Mouse (Mus musculus): Measurements from ENCODE around the gene Kcnk6. TPM values are rescaled to one million over a fixed set of nuclear protein-coding genes. Genes with fewer than 3 reads are reported as not detected.

Gene Kcnk6
- polyA plus RNA-seq (2017; shearing (Covaris generic)) = 1.0 TPM

GRCm38 (mm10) chr7:29232247-29233013 lies at the start of gene Kcnk6:
TSS of gene Kcnk6 (minus strand) at chr7:29232515.

GRCm38 (mm10) chr7:29281201-29282073 lies 49.1 kb upstream of the Kcnk6 start, which contains the start of gene Spint2:
TSS of gene Spint2 (minus strand) at chr7:29281912.

GRCm38 (mm10) chr7:29248261-29248841 lies 16.0 kb upstream of the Kcnk6 start, which contains the start of gene 2200002D01Rik:
TSS of gene 2200002D01Rik (minus strand) at chr7:29248466.

GRCm38 (mm10) chr7:29238019-29238967 lies 6.0 kb upstream of the Kcnk6 start, which contains the start of gene Yif1b:
TSS of gene Yif1b (plus strand) at chr7:29238329.

GRCm38 (mm10) chr7:29213675-29214082 lies 18.6 kb downstream of the Kcnk6 start, which contains the start of gene Catsperg1:
TSS of gene Catsperg1 (minus strand) at chr7:29214035.

GRCm38 (mm10) chr7:29180077-29180853 lies 52.0 kb downstream of the Kcnk6 start, which contains the start of gene Psmd8:
TSS of gene Psmd8 (minus strand) at chr7:29180701.

Other genes starting within 250 kb of the Kcnk6 start
- gene Ryr1, start 107.3 kb downstream of the Kcnk6 start, polyA plus RNA-seq (2017; shearing (Covaris generic)) = 0.06 TPM
- 0.73 TPM for gene Rasgrp4, start 97.7 kb downstream of the Kcnk6 start, polyA plus RNA-seq (2017; shearing (Covaris generic))
- 8.6 TPM for gene Fam98c, start 76.3 kb downstream of the Kcnk6 start, polyA plus RNA-seq (2017; shearing (Covaris generic))
- 0.25 TPM for gene Ggn, start 62.3 kb downstream of the Kcnk6 start, polyA plus RNA-seq (2017; shearing (Covaris generic))
- gene Spred3, start 62.1 kb downstream of the Kcnk6 start, polyA plus RNA-seq (2017; shearing (Covaris generic)) = 0.19 TPM
- gene Psmd8, start 51.8 kb downstream of the Kcnk6 start, polyA plus RNA-seq (2017; shearing (Covaris generic)) = 239 TPM
- 1.0 TPM for gene Catsperg1, start 18.5 kb downstream of the Kcnk6 start, polyA plus RNA-seq (2017; shearing (Covaris generic))
- gene Yif1b, start 5.8 kb upstream of the Kcnk6 start, polyA plus RNA-seq (2017; shearing (Covaris generic)) = 75.7 TPM
- 2.2 TPM for gene 2200002D01Rik, start 16.0 kb upstream of the Kcnk6 start, polyA plus RNA-seq (2017; shearing (Covaris generic))
- gene Spint2, start 49.4 kb upstream of the Kcnk6 start, polyA plus RNA-seq (2017; shearing (Covaris generic)) = 49.7 TPM
- gene Ppp1r14a, start 56.8 kb upstream of the Kcnk6 start, polyA plus RNA-seq (2017; shearing (Covaris generic)) = not detected
- not detected for gene Dpf1, start 71.4 kb upstream of the Kcnk6 start, polyA plus RNA-seq (2017; shearing (Covaris generic))